Mouse (Mus musculus) mouse trophoblast stem cell (cell line): ENCODE measurements around the gene Samd14.

ENCODE experiments used
- in situ Hi-C, 2 experiments: fragments of 300-500 bp; cut with MseI, MboI; formaldehyde crosslinking; loops; 2 replicates in 1 of 2; 3 replicates in 1 of 2; pipeline ENCODE4 v1.15.1; 2025

Gene Samd14

GRCm38 (mm10) chr11:95034902-95035301, 25.2 kb downstream of the Samd14 start:
- in situ Hi-C loops = no loop called here

GRCm38 (mm10) chr11:95036521-95036920, 26.8 kb downstream of the Samd14 start:
- in situ Hi-C loops = no loop called here

- in situ Hi-C loops = no loop called here
These were observed 27.6 kb downstream of the Samd14 start for GRCm38 (mm10) chr11:95037306-95037705.

GRCm38 (mm10) chr11:95038156-95038817, 28.6 kb downstream of the Samd14 start:
- in situ Hi-C loops = no loop called here

- in situ Hi-C loops = no loop called here
These were observed 29.4 kb downstream of the Samd14 start for GRCm38 (mm10) chr11:95038818-95039655.

GRCm38 (mm10) chr11:95039766-95040165, 30.1 kb downstream of the Samd14 start:
- in situ Hi-C loops = loop anchor here in 1 of 2 experiments (5.0 kb wide), 1 partner anchor 68 kb away; no protein-coding TSS in a partner anchor

GRCm38 (mm10) chr11:95040491-95041138, 30.9 kb downstream of the Samd14 start:
- in situ Hi-C loops = loop anchor here in 1 of 2 experiments (5.0 kb wide), 1 partner anchor 67 kb away; no protein-coding TSS in a partner anchor

- in situ Hi-C loops = loop anchor here in 1 of 2 experiments (5.0 kb wide), 1 partner anchor 66 kb away; no protein-coding TSS in a partner anchor
These were observed 31.5 kb downstream of the Samd14 start, which contains the start of gene Pdk2 for GRCm38 (mm10) chr11:95041139-95041609. TSS of gene Pdk2 (minus strand) at chr11:95041354.

- in situ Hi-C loops = loop anchor here in 1 of 2 experiments (5.0 kb wide), 1 partner anchor 65 kb away; no protein-coding TSS in a partner anchor
These were observed 32.4 kb downstream of the Samd14 start for GRCm38 (mm10) chr11:95042096-95042495.

GRCm38 (mm10) chr11:95043060-95043459, 33.4 kb downstream of the Samd14 start:
- in situ Hi-C loops = loop anchor here in 1 of 2 experiments (5.0 kb wide), 1 partner anchor 64 kb away; no protein-coding TSS in a partner anchor

- in situ Hi-C loops = loop anchor here in 1 of 2 experiments (5.0 kb wide), 1 partner anchor 64 kb away; no protein-coding TSS in a partner anchor
These were observed 33.9 kb downstream of the Samd14 start for GRCm38 (mm10) chr11:95043608-95044007.

GRCm38 (mm10) chr11:95044185-95044870, 34.6 kb downstream of the Samd14 start:
- in situ Hi-C loops = loop anchor here in 1 of 2 experiments (5.0 kb wide), 1 partner anchor 63 kb away; no protein-coding TSS in a partner anchor

GRCm38 (mm10) chr11:95046980-95047680, 37.5 kb downstream of the Samd14 start:
- in situ Hi-C loops = loop anchor here in 1 of 2 experiments (5.0 kb wide), 1 partner anchor 65 kb away; no protein-coding TSS in a partner anchor

- in situ Hi-C loops = no loop called here
These were observed 43.4 kb downstream of the Samd14 start for GRCm38 (mm10) chr11:95053062-95053461.

GRCm38 (mm10) chr11:95056768-95057501, 47.3 kb downstream of the Samd14 start:
- in situ Hi-C loops = no loop called here

GRCm38 (mm10) chr11:95069226-95069957, 59.7 kb downstream of the Samd14 start:
- in situ Hi-C loops = loop anchor here in 1 of 2 experiments (5.0 kb wide), 1 partner anchor 38 kb away; no protein-coding TSS in a partner anchor

GRCm38 (mm10) chr11:95070140-95071107, 60.7 kb downstream of the Samd14 start:
- in situ Hi-C loops = no loop called here
